Mouse (Mus musculus) spleen, adult 2 months (tissue): ENCODE results near the gene Dnph1.

Experiments used
- CTCF ChIP-seq: fragments of 200-500 bp; IDR thresholded peaks from 2 replicates; pipeline ENCODE4 v1.5.1; 2011; ENCODE audit warnings: mild to moderate bottlenecking, inconsistent platforms; ENCODE audit not compliant: insufficient read depth, insufficient read length, insufficient replicate concordance; ENCODE audit errors: extremely low read depth
- POLR2A ChIP-seq: fragments of 200-500 bp; IDR thresholded peaks from 2 replicates; pipeline ENCODE4 v1.6.1; 2011; ENCODE audit warnings: low read depth, low read length, inconsistent platforms

DNA sequence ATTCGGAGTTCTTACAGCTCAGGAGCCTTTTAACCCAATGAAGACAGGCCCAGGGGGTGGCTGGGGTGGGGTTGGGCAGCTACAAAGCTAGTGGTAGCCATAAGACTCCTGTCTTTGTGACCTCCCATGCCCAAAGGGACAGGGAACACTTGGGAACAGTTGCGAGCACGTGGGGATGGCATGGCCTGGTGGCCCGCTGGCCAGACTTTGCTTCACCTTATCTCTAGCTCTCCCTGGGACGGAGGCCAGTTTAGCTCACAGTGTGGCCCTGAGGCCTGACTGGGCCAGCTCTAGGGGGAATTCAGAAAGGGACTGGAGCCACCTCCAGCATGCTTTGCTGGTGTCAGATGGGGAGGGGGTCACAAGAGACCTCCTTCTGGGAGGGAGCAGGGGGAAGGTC is 34.3 kb upstream of the Dnph1 start:
- no peak for TF ChIP-seq CTCF
- no peak for TF ChIP-seq POLR2A
